Mouse (Mus musculus) cerebellum, adult (tissue): Measurements from ENCODE around the gene Tgm5.
"Not testable (repeated sequence)": the region's sequence is repeated elsewhere in the genome, so short reads cannot be mapped to it uniquely, and the experiment has no call there.

ENCODE experiments used
- ATAC-seq: cut with Nextera tagmentation; 2 replicates; pipeline ENCODE4 v1.9.2; 2017; ENCODE audit warnings: mild to moderate bottlenecking, moderate library complexity, mixed read lengths; ENCODE audit not compliant: insufficient number of reproducible peaks, low FRiP score, low TSS enrichment

The Tgm5 gene

DNA sequence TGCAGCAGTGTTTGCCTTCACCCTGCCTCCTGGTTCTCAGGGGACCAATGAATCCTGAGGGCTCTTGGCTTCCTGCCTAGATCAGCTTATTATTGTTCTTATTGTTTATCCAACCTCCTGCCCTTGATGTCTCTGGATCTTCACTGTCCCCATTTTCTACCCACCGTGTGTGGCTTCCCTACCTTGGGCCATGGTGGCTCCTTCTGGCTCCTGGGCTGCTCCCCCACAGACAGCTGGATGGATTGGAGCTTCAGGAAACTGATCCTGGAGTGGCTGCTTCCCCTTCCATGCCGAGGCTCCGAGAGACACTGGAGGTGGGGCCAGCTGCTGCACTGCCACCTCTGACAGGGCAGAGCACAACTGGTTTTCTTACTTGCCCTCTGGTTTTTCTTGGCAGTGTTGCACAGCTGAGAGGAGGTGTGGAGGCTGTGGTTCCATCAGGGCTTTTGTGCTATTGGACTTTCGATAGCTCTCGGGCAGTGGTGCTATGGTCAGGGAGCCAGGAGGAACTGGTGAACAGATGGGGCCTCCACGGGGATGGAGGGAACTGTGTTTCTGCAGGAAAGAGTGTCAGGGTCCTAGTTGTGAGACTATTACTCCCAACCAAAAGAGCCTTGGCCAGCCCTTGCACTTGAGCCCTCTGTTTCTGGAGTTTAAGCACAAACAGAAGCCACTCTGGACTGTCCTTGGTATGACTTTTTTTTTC lies at the start of gene Tgm5:
TSS of gene Tgm5 (minus strand) at position 362 of the 706 bp plus-strand sequence.
- peak; percentile 80 for ATAC-seq

DNA sequence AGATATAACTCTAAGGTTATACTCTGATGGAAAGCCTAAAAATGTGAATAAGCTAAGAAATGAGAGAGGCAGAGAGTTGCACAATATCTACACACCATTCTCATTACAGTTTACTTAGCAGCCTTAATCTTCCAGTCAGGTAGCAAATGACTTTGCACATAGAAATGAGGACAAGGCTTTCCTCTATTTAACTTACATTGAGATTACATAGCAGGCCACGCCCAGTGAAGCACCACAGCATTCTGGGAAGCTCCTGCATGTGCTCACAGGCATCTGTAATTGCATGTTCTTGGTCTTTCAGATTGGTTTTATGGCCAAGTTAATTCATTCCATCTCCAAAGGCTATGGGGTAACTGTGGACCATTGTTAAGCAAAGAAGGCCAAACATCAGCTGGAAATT lies 47.2 kb upstream of the Tgm5 start:
- no peak for ATAC-seq

DNA sequence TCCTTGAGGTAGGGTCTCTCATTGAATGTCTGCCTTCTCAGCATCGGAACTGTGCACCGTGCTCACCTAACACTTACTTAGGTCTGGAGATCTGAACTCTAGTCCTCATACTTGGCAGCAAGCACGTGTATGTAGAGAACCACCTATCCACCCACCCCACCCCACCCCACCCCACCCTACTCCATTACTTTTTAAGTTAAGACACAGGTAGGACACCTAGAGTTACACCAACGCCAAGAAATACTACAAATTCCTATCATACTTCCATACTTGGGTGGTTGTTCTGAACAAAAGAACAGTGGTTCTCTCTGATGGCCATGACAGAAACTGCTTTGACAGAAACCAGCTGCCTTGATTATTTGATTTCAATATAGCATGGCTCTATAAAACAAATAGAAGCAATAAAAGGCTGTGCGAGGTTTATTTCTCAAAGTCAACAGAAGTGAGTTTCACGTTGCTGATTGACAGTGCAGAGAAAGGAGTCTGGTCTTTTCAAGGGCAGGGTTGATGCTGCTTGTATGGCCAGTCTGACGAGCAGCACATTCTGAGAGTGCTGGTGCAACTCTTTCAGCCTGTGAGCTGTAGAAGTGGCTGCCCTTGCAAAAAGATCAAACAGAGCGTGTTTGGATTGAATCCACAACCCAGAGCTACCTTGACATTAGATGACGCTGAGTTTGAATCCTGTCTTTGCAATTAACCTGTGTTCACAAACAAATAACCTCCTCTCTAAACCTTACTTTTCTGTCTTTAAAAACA lies 43.4 kb upstream of the Tgm5 start:
- no peak for ATAC-seq

DNA sequence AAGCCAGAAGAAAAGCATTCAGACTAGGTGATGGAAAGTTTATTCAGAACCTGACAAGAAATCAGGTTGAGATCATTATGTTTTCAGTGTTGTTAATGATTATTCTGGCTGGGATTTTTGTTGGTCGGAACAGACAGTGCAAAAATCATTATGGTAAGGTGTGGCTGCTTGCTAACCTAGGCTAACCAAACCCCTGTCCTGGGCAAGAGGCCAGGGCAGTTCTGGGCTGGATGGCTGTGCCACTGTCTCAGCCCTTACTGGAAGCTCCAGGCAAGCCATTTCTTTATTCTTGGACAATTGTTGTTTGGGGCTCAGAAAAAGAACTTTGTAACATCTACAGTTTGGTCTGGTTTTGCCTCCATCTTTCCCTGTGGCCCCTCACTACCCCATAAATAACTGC lies 41.9 kb upstream of the Tgm5 start:
- ATAC-seq, result no peak

DNA sequence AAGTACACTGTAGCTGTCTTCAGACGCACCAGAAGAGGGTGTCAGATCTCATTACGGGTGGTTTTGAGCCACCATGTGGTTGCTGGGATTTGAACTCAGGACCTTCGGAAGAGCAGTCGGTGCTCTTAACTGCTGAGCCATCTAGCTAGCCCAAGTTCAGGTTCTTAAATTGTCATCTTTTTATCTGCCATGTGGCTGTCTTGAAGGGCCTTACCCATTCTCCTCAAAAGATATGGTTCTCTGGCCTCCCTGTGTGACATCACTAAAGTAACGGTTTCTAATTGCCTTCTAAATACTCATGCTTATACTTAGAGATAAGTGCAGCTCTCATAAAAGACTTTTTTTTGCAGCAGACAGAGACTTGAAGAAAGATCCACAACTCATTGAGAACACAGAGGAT lies 40.7 kb upstream of the Tgm5 start:
- not testable (repeated sequence) for ATAC-seq

DNA sequence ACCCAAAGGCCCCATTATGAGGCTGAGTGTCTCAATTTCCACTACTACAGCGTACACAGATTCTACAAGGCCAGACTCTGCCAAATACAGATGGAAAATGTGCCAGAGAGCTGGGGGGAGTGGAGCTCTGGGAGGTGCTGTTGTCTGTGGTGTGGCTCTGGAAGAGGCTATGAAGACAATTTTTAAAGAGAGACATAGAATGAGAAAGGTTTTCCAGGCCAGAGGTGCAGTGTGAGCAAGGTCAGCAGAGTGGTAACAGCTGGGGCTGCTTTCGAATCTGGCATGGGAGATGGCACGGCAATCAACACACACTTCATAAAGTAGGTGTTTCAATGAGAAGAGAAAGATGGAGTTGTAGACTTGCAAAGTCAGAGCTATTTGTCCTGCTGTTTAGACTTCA lies 33.6 kb upstream of the Tgm5 start:
- no peak for ATAC-seq

DNA sequence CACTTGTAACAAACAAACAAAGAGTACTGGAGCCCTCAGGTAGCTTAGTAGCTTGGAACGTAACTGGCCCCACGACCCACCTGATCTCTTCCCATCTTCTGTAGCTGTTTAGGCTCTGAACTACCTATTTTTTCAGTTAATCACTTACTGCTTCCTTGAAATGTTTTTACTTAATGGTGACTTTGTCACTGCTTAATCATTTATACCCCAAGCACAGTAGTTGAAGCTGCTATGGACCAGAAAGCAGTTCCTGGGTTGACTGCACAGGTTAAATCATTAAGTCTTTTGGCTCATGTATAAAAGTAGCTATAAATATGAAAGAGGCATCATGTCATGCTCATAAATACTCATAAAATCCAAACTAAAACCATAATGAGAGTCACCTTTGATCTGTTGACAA lies 29.8 kb upstream of the Tgm5 start:
- no peak for ATAC-seq

DNA sequence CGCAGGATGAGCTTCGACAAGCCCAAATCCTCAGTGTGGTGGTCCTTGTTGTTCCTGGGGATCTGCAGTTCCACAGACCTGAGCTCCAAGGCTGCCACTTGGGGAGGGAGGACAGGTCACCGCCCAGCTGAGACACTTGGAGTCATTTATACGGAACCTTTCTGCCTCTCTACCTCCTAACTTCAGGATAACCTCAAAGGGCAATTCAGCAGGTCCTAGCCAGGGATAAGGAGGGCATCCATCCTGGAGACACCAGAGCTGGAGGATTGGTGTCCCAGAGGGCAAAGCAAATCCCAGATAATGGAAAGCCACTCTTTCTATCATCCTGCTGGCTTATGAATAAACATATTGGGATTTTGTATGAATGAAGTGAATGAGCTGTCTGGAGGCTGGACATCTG lies 24.1 kb upstream of the Tgm5 start, which contains the start of gene Tgm7:
TSS of gene Tgm7 (minus strand) at position 101 of the 400 bp plus-strand sequence.
- ATAC-seq, result no peak

DNA sequence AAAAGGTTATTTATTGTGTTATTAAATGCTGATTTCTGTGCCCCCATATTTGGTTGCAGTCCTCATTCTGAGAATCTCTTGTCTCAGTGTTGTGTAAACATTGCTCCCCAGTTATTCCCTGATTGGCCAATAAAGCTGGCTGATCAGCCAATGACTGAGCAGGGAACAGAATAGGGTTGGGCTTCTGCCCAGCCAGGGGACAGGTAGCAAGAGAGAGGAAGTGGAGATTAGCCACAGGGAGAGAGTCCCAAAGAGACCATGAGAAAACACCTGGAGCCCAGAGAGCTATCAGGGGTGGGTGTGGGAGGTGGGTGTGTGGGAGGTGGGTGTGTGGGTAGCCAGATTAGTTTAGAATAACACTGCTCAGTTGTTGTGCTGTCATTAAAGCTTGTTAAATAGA lies 20.3 kb upstream of the Tgm5 start:
- no peak for ATAC-seq

DNA sequence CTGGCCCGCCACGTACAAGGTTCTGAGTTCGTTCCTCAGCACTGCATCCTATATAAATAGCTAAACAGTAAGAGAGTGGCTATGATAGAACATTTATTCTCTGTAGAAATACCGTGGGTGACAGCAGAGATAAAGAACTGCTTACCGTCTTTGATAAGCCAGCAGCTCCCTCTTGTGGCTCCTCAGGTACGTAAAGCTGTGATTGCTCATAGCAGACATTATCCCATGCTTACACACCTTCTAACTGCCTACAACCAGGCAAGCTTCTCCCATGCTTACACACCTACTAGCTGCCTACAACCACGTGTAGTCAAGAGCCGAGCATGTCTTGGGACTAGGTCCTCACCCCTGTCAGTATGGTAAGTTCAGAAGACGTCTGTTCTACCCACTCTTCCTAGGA lies 16.4 kb upstream of the Tgm5 start:
- peak; percentile 79 for ATAC-seq

DNA sequence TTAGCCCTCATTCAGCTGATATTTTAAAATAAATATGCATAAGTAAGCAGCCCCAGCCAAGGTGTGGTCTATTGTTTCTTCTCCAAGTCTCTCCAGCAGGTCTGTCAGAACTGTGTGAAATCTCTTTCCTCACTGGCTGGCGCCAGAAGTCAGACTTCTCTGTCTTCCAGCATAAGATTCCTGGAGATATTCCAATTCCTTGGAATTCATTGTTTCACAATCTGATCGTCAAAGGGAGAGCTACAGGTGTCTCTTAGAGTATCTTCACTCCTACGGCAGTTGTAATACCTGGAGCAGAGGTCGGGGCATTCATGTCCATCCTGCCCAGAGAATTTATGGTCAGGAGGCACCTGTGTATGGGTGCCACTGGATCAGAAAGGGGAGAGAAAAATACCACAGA lies 4.1 kb upstream of the Tgm5 start:
- no peak for ATAC-seq

DNA sequence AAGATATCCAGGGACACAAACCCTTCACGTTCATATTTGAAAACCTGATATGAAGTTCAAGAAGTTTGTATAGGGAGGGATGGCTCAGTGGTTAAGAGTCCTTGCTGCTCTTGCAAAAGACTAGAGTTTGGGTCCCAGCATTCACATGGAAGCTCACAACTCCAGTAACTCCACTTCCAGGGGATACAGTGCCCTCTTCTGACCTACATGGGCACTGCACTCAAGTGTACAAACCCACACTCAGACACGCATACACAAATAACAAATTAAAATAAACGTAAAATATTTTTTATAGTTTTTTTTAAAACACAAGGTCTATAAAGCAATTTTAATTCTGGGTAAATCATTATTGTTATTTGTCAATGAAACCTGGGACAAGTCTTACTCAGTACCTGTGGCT lies 2.9 kb upstream of the Tgm5 start:
- ATAC-seq, result no peak

DNA sequence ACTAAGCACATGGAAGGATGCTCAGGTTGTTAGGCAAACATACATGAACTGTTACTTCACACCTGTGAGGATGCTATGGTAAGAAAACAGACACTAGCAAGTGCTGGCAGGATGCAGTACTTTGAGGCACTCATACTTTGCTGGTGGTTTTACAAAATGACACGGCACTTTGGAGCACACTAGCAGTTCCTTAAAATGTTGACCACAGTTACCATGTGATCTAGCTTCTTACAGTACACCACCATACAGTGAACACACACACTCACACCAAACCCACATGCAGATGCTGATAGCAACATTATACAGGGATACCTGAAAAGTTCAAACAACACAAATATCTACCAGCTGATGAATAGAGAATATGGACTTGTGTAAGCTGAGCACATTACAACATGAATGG lies 3.0 kb downstream of the Tgm5 start:
- ATAC-seq, result no peak

DNA sequence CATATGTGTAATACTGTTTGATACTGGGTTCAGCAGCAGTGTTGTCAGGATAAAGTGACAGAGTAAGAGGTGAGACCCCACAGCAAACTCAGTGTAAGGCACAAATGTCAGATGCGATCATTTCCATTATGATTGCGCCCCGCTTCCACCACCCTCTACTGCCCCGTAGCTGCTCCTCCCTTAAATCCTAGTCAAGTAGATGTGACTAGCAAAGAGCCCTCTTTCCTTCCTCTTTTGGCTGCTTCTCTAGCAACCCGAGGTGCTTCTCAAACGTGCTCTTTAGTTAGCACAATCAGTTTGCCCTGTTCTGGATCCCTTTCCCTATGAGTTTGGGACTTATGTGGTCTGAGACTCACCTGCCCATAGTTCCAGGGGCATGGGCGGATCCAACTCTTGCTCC lies 10.9 kb downstream of the Tgm5 start:
- no peak for ATAC-seq

DNA sequence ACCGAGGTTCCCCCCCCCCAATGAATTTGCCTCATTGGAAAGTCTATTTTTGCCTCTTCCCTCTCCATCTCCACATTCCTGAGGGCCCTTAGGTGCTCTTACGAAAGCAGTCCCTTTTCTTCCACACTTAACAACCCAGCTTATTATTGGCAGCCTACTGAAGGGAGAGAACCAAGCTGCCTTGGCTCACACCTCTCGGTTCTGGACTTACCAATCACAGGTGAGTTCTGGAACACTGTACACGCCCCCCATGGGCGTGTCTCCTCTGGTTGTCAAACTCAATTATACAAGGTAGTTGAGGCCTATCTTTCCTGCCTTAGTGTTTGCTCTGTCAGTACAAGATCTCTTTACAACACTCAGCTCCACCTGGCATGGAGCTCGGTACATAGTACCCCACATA lies 13.8 kb downstream of the Tgm5 start:
- no peak for ATAC-seq

DNA sequence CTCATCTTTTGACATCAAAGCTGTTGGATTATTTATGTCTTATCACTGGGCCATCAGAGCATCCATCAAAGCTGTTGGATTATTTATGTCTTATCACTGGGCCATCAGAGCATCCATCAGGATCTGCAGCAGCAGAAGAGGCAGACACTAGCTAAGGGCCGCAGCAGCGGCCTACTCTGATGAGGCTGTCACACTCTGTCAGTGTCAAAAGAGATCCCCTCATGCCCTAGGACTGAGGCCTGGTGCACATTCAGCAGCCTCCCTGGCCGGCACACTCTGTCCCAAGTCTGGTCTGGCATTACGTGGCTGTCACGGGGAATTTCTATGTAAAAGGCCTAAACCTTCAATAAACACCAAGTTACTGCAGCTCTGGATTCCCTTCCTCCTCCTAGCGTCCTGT lies 16.1 kb downstream of the Tgm5 start:
- ATAC-seq, result no peak

DNA sequence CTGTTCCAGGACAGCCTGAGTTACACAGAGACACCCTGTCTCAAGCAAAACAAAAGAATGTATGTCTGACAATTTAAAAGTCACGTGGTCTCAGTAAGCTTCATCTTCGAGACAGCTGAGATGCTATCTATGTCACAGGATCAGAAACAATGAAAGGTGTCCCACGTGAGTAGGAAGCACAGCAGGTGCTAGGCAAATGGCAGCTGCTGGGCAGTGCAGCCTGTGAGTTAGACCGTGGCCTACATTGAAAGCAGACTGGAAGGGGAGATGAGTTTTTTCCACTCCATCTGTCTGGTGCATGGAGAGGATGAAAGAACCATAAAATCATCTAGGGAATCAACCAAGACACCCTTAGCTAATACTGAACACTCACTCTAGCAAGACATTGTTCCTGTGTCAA lies 18.5 kb downstream of the Tgm5 start:
- no peak for ATAC-seq

DNA sequence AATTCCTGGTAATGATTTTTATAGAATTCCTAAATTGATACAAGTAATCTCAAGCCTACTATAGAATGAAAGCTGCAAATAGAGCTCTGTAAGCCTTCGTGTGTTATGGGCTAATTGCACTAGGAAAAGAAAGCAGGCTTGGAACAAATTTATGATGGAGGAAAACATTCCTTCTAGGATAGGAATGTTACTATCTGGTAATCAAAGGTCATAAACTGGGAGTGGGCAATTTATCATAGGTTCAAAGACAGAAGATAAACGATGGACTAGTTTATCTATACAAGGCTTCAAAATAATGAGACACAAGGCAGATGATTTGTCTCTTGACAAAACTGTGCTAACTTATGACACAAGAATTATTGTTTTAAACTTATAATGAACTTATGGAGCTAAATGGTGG lies 24.3 kb downstream of the Tgm5 start:
- no peak for ATAC-seq

DNA sequence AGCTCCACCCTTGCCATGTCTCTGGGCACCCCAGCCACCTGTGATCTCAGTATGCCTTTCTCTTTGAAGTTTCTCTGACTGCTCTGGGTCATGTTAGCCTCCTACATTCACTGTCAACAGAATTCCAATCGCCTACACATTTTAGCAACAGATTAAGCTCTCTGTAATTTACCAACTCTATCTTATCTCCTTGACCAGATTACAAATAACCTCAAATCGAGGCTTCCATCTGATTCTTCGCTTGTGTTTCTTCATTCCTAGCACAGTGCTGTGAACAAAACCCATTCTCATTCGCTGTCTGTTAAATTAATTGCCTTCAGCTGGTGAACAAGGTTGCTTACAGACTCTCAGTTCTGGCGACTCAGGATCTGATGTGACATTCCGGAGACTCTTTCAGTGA lies 27.6 kb downstream of the Tgm5 start:
- ATAC-seq, result no peak

DNA sequence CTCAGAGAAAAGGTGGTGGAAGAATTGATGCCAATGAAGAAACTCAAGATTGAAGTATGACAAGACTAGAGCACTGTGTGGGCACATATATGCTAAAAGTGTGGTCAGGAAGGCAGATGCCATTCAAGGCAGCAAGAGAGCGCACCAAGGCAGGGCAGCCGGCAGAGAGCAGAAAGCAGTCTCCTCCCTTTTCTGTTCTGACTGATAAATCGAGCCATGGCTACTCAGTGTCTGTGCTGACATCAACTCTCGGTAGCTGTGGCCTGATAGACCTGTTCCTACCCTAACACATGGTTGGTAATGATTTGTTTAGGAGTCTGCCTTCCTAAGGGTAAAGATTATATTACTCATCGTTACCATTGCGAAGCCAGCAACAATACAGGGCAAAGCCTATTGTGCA lies 29.7 kb downstream of the Tgm5 start:
- no peak for ATAC-seq

DNA sequence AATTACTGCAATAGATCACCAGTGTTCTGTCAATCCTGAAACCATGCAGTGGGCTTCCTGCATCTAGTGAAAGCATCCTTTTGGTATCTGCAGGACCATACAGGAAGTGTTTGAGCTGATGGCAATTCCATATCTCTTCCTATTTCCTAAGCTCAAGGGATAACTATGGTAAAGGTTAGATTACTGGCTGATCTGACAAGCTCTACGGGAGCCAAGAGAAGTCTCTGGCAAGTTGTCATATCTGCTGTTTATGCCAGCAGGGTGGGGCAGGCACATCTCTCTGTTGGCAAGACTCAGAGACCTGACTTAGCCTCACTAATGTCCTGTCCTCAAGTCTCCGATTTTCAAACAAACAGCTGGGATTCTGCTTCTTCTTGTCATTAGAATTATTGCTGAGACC lies 31.6 kb downstream of the Tgm5 start:
- ATAC-seq, result 0 out of 2 replicates have a peak, but pooled peaks have one; percentile 49

DNA sequence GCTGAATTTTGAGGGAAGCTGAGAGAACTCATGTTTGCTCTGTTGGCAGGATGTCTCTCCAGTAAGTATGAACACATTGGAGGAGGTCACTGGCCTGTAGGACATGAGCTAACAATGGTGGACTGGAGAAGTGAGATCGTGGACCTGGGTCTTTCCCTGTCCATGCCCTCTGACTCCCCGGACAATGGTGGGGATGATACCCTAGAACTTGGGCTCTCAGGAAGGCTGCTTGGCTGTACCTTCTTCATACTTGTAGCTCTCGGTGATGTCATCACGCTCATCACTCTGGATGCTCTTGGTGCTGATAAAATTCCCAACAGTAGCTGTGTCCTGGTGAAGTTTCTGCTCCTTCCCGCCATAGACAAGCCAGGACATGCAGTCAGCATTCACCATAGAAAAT lies 33.5 kb downstream of the Tgm5 start:
- ATAC-seq, result no peak
